Mouse (Mus musculus): ENCODE results near the gene Osgepl1. TPM values are rescaled to one million over a fixed set of nuclear protein-coding genes. Genes with fewer than 3 reads are reported as not detected.

The Osgepl1 gene
- polyA plus RNA-seq (2015; fragmentation: Illumina TruSeq; extraction: RNeasy Lipid Tissue Mini Kit (QIAGEN cat#74804); ENCODE audit: low read depth, low replicate concordance), result 19.4 TPM

GRCm38 (mm10) chr1:53312989-53313967 lies at the start of gene Osgepl1:
Osgepl1 (plus strand) TSS chr1:53313624.

GRCm38 (mm10) chr1:53296581-53297383 lies 16.6 kb upstream of the Osgepl1 start, which contains the start of the genes Pms1, Ormdl1 and Gm28778:
Pms1 (minus strand) TSS chr1:53297018.
Ormdl1 (plus strand) TSS chr1:53297095.
Gm28778 (plus strand) TSS chr1:53297111.

GRCm38 (mm10) chr1:53352327-53353261 lies 39.2 kb downstream of the Osgepl1 start, which contains the start of the genes Asdurf, Gm28551 and Asnsd1:
Asdurf (minus strand) TSS chr1:53352619.
Gm28551 (minus strand) TSS chr1:53352667.
Asnsd1 (minus strand) TSS chr1:53352752.

Other genes starting within 250 kb of the Osgepl1 start
- not detected for gene 1700019A02Rik, start 126.0 kb upstream of the Osgepl1 start, polyA plus RNA-seq (2015; fragmentation: Illumina TruSeq; extraction: RNeasy Lipid Tissue Mini Kit (QIAGEN cat#74804); ENCODE audit: low read depth, low replicate concordance)
- 3.2 TPM for gene Pms1, start 16.6 kb upstream of the Osgepl1 start, polyA plus RNA-seq (2015; fragmentation: Illumina TruSeq; extraction: RNeasy Lipid Tissue Mini Kit (QIAGEN cat#74804); ENCODE audit: low read depth, low replicate concordance)
- gene Ormdl1, start 16.5 kb upstream of the Osgepl1 start, polyA plus RNA-seq (2015; fragmentation: Illumina TruSeq; extraction: RNeasy Lipid Tissue Mini Kit (QIAGEN cat#74804); ENCODE audit: low read depth, low replicate concordance), result 16.5 TPM
- gene Gm28778, start 16.5 kb upstream of the Osgepl1 start, polyA plus RNA-seq (2015; fragmentation: Illumina TruSeq; extraction: RNeasy Lipid Tissue Mini Kit (QIAGEN cat#74804); ENCODE audit: low read depth, low replicate concordance), result 1.8 TPM
- not detected for gene Asdurf, start 39.0 kb downstream of the Osgepl1 start, polyA plus RNA-seq (2015; fragmentation: Illumina TruSeq; extraction: RNeasy Lipid Tissue Mini Kit (QIAGEN cat#74804); ENCODE audit: low read depth, low replicate concordance)
- gene Gm28551, start 39.0 kb downstream of the Osgepl1 start, polyA plus RNA-seq (2015; fragmentation: Illumina TruSeq; extraction: RNeasy Lipid Tissue Mini Kit (QIAGEN cat#74804); ENCODE audit: low read depth, low replicate concordance), result 0.24 TPM
- 25.3 TPM for gene Asnsd1, start 39.1 kb downstream of the Osgepl1 start, polyA plus RNA-seq (2015; fragmentation: Illumina TruSeq; extraction: RNeasy Lipid Tissue Mini Kit (QIAGEN cat#74804); ENCODE audit: low read depth, low replicate concordance)